Mouse (Mus musculus) c-Kit-positive CD71-negative TER-119-negative erythroid progenitor cells, embryonic 14.5 days (primary cell): ENCODE data around the gene Rapgef2.

Experiments
- DNase-seq: peaks from one replicate; pipeline ENCODE4 v3.0.0-alpha.2; 2013; ENCODE audit warnings: low read depth

Rapgef2 gene

DNA sequence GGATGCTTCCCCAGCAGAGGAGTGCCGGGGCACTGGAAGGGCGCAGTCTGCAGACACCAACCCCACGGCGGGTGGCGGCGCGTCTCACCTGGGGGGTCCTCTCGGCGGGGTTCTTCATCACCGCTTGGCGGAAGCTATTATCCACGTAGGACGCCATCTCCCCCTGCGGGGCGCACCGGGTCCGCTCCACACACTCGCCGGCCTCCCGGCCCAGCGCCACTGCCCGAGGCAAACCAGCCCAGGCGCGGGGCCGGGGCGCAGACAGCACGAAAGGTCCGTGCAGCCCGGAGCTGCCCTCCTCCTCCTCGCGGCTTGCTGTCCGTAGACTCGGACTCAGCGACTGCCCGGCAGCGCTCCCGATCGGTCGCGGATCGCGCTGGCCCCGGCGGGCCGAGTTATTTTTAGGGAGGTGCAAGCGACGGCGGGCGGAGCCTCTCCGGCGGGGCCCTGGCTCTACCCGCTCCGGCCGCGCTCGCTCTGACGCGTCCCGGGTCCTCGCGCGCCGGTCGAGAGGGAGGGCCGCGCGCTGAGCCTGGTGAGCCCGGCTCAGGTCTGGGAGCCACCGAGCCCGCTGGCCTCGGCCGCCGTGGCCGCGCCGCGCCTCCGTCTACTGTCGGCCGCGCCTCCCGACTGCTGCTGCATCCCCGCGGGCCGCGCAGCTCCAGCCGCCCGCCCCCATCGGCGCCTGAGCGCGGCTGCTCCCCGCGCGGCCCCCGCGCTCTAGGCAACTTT, at the start of gene Rapgef2:
Gene Rapgef2, minus strand, starts transcription at position 142 of the 732 bp plus-strand sequence.
- DNase-seq: no peak

- DNase-seq: no peak
Measured at GRCm38 (mm10) chr3:79333643-79334200, 47.4 kb upstream of the Rapgef2 start.

GRCm38 (mm10) chr3:79333051-79333450, 46.7 kb upstream of the Rapgef2 start:
- no peak for DNase-seq

GRCm38 (mm10) chr3:79329691-79330315, 43.5 kb upstream of the Rapgef2 start:
- DNase-seq: no peak

- no peak for DNase-seq
Measured at GRCm38 (mm10) chr3:79324697-79325526, 38.6 kb upstream of the Rapgef2 start.

DNA sequence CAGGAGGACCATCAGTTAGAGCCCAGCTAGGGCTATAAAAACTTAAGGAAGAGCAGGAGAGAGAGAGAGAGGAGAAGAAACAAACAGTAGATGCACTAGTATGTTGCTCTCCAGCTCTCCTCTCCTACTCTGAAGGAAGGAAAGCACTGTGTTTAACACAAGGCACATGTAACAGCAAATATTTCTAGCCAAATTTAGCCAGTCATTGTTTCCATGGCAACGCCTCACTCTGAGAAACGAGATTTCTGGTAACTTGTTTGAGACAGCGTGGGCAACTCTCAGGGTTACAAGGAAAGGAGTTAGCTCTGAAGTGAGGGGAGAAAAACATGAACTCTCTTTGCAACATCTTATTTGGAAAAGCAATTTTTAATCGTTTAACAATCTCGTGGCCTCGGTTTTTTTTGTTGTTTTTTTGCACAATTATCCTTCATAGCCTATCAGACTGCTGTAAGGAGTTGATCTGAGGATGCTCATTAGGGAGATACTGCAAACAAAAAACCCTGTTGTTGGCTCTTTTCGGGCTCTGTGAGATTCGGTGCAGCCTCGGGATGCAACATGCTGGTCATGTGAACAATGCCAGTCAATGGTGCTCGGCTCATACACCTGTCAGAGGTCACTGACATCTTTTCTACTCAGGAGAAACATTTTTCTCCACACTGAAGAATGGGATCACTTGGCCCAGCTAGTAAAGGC, 27.8 kb upstream of the Rapgef2 start:
- no peak for DNase-seq

DNA sequence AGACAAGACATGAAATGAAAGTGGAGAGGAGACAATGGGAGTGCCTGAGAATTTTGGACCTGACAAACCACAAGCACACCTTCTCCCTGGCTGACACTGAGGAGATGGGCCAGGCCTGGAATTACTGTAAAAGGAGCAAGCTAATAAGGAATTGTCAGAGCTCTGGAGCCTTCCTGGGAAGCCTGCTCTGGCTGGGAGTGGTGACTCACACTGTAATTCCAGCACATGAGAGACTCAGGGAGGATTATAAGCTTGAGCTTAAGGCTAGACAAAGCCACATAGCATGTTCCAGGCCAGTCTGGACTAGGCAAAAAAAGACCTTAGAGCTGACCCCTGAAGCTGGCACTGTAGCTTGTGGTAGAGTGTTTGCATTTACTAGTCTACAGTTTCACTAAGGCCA, 25.6 kb upstream of the Rapgef2 start:
- no peak for DNase-seq

GRCm38 (mm10) chr3:79310184-79310583, 23.9 kb upstream of the Rapgef2 start:
- no peak for DNase-seq

DNA sequence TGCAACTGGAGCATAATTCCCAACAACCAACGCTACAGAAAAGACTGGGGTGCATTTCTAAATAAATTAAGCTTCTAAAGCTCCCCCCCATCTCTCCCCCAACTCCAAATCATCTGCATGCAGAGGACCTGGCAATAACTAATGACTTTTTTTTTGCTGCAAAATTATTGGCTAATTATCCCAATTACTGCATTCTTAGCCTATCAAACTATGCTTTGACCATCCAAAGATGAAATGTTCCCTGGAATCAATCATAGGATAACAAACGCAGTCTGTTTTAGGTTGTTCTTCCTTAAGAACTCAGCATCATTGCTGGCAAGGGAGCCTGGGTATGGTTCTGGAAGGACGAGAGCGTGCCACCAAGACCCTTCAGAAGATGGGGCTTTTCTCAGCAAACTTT, 22.3 kb upstream of the Rapgef2 start:
- no peak for DNase-seq

DNA sequence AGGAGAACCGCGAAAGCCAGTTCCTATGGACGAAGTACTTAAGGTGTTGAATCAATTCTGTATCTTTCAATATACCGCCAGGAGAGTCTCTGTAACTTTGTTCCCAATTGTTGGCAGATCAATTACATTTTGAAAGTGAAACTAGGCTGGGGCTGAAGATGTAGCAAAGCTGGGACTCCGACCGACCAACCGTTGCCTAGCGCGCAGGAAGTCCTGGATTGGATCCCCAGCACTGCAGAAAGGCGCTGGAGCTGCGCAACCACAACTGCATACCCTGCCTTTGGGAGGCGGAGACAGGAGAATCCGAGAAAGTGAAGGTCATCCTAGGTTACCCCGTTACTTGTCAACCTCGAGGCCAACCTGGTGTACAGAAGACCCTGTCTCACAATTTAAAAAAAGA, 13.1 kb upstream of the Rapgef2 start:
- no peak for DNase-seq

GRCm38 (mm10) chr3:79297281-79297680, 11.0 kb upstream of the Rapgef2 start:
- DNase-seq: no peak

DNA sequence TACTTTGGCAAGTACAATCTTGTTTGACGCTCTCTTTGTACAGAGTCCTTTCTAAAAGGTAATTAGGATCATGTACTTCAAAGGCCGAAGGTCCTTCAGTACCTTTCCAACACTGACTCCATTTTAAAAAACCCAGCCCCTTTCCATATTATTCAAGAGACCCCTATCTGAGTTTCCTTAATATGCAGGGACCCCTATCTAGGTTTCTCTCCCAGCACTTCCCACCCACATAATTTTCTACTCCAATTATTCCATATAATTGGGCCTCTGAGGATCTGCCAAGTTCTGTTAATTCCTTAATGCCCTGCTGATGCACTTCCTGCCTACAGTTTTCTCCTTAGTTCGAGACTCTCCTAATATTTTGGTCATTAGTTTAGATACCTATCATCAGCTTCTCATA, 10.3 kb upstream of the Rapgef2 start:
- DNase-seq: no peak

- DNase-seq: no peak
Measured at GRCm38 (mm10) chr3:79296049-79296448, 9.7 kb upstream of the Rapgef2 start.

DNA sequence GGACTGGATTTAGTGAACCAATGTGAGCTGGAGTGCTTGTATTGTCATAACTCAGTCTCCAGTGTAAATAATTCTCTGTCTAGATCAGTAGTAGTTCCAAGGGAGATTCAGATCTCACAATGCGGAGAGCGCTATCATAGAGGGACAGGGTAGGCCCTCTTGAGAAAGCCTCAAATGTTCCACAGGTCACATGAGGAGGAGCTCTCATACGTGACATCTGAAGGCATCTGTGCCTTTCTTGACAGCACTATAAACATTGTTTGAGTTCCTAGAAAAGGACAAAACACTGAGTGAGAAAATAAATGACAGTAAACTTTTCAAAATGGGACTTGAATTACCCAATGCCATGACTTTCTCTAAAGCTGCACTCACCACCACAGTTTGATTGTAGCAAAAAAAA, 8.4 kb upstream of the Rapgef2 start:
- no peak for DNase-seq

DNA sequence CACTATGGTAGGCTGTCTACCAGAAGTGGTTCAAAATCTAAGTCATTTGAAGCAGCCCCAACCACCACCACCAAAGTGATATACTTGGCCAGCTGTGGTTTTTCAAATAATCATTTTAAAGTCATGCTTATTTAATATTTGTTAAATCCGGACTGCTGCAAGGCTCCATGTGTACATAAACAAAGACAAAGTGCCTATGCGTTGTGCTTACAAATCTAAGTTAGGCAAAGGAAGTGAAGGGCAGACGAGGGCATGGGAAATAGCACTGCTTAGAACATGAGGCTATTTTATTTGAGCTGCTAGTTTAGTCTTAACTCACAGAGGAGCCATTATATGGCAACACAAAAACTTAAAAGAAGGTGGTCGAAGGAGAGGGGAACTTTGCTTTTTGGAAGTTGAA, 6.7 kb upstream of the Rapgef2 start:
- no peak for DNase-seq

GRCm38 (mm10) chr3:79289050-79289449, 2.7 kb upstream of the Rapgef2 start:
- no peak for DNase-seq

DNA sequence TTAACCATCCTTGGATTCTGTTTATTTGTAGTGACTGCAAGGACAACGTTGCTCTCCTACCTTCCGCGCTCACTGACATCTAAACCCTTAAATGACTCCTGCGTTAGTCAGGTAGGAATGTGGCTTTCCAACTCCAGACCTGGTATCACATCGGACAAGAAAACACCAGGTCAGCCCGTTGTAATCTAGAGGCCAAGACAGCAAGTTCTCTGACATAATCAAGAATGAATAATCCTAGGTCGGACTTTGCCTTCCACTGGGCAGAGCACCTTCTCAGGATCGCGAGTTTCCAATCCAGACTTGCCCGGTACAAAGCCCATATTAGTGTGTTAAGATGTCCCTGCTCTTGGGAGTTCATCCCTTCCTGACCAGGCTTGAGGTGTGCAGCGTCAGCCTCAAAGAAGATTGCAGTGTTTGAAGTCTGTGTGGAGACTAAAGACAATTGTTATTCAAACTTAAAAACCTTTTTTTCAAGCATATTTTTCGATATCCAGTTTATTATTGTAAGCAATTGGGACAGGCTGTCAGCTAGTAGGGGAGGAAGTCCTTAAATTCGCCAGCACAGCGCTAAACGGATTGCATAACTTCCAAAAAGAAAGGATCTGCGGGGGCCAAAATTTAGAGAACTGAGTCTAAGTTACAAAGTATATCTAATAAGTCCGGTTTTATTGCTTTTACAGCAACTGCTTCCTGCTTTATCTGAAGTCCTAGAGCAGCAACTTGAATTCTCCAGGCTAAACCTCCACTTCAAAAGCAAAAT, 1.6 kb upstream of the Rapgef2 start:
- no peak for DNase-seq

DNA sequence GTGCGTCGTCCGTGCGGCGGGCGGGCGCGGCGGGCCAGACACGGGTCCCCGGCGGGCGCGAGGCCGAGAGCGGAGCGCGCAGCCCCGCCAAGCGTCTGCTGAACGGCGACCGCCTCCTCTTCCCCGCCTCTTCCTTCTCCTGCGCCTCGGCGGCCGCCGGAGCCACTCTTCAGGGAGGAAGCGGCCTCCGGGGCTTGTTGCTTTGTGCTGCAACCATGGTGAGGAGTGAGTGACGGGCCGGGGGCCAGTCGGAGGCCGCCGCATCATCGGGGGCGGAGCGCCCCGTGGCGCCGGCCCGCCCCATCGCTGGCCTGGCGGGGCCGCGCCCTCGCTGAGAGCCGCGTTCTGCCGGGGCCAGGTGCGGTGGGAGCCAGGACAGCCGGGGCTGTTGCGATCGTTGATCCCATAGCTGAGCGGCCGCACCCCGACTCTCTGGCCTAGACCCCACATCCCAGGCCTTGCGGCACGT, 825 bp upstream of the Rapgef2 start:
- peak; percentile 70 for DNase-seq

DNA sequence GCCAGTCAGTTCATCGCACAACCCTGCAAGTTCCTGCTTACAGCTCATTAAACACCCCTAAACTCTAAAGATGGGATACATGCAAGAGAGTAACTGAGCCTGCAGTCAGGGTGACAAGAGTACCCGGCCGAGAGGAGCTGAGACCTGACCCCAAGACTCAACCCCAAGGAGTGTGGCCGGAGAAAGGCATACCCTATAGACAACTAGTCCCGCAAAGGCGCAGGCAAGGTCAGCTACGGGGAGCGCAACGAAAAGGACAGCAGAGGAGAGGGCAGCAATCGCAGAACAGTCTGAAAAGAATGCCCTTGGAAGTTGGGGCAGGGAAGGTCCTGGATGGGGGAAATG, 314 bp downstream of the Rapgef2 start:
- DNase-seq: no peak

GRCm38 (mm10) chr3:79285097-79285675, 1.1 kb downstream of the Rapgef2 start:
- DNase-seq: no peak

DNA sequence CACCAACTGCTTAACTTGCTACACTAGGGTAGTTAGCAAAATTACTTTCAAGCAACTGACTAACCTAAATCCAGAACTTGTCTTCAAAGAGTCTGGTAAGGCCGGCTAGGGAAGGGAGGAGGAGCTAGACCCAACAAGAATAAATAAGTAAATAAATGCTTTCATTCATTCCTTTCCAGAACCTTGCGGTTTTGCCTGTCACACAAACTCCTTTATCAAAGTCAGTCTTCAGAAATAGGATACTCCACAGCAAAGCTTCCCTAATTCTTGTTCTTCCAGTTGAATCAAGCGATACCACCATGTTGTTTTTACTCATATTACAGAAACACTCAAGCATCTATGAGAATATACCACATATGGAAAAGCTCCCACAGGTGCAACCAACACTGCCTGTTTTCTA, 2.3 kb downstream of the Rapgef2 start:
- no peak for DNase-seq
